Mouse (Mus musculus) ZHBTc4 (cell line): ENCODE measurements around the gene Gm44805.

Experiments
- DNase-seq: peaks from one replicate; pipeline ENCODE4 v3.0.0-alpha.2; 2011; ENCODE audit warnings: low read depth, low spot score

The Gm44805 gene

DNA sequence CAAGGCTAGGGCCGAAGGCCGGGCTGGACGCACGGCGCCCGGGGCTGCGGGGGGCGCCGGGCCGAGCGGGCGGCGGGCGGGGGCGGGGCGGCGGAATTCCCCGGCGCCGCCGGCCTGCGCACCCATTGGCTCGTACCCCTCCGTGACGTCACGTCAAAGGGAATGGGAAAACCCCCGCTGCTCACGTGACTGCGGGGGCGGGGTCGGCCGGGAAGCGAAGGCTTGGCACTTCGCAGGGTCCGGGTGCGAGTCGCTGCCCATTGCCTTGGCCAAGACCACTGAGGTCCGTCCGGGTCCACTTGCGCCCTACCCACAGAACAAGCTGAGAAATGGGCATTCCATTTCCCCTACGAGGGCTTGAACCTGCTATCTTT lies 51.9 kb downstream of the Gm44805 start, which contains the start of gene Relb:
TSS of gene Relb (minus strand) at position 78 of the 374 bp plus-strand sequence.
- peak; percentile 96 for DNase-seq

- DNase-seq = peak; percentile 100
Measured at GRCm38 (mm10) chr7:19628536-19629360, 52.5 kb downstream of the Gm44805 start.

DNA sequence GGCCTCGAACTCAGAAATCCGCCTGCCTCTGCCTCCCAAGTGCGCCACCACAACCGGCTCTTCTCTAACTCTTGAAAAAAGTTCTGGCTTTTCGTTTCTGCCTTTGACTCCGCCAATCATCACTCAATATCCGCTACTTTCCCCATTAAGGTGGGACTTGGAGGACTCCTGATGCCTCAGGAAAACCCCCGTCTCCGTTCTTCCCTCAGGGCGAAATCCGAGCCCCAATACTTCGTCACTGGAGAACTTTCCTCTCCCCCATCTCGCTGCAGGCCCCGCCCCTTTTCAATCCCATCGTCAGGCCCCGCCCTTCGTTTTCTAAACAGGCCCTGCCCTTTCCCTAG lies 53.1 kb downstream of the Gm44805 start:
- DNase-seq = no peak

DNA sequence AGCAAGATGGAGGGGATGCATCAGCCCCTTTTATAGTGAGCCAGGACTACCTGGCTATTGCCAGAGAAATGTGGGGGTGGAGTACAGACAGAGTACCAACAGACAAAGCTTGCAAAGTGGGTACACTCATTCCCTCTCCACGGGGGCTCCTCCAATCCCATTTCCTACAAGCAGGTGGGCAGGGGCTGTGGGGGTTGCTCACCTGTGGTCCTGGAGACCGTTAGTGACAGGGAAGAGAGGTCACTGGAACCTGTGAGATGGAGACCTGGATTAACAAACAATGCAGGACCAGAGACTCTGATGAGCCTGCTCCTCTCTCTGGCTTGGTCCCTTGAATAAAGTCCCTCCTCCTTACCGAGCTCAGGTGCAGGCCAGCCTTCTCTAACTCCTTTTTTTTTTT lies 53.5 kb downstream of the Gm44805 start:
- DNase-seq = no peak

GRCm38 (mm10) chr7:19623433-19623832 lies 57.8 kb downstream of the Gm44805 start:
- no peak for DNase-seq

GRCm38 (mm10) chr7:19622241-19622640 lies 59.0 kb downstream of the Gm44805 start:
- DNase-seq = peak; percentile 88
